Mouse (Mus musculus): ENCODE results near the gene Dyrk1b. TPM values are rescaled to one million over a fixed set of nuclear protein-coding genes. Genes with fewer than 3 reads are reported as not detected.

The Dyrk1b gene
- polyA plus RNA-seq, 1 experiment from 2014 or later = 13.6 TPM

Other genes starting within 250 kb of the Dyrk1b start
- gene Zfp780b, start 200.3 kb upstream of the Dyrk1b start, polyA plus RNA-seq (2014; fragmentation: Nextera tagmentation; extraction: Ambion mirVana) = 34.7 and 35.2 TPM in 2 replicates
- 7.0 and 7.3 TPM in 2 replicates for gene Zfp850, start 165.4 kb upstream of the Dyrk1b start, polyA plus RNA-seq (2014; fragmentation: Nextera tagmentation; extraction: Ambion mirVana)
- gene Psmc4, start 129.4 kb upstream of the Dyrk1b start, polyA plus RNA-seq (2014; fragmentation: Nextera tagmentation; extraction: Ambion mirVana) = 275 TPM in 2 replicates
- 0.39 and 0.91 TPM in 2 replicates for gene Fcgbp, start 108.2 kb upstream of the Dyrk1b start, polyA plus RNA-seq (2014; fragmentation: Nextera tagmentation; extraction: Ambion mirVana)
- gene 9530053A07Rik, start 50.0 kb upstream of the Dyrk1b start, polyA plus RNA-seq (2014; fragmentation: Nextera tagmentation; extraction: Ambion mirVana) = 0.08 and 0.15 TPM in 2 replicates
- gene Fbl, start 9.8 kb upstream of the Dyrk1b start, polyA plus RNA-seq (2014; fragmentation: Nextera tagmentation; extraction: Ambion mirVana) = 22.2 and 25.3 TPM in 2 replicates
- gene Eid2, start 88.4 kb downstream of the Dyrk1b start, polyA plus RNA-seq (2014; fragmentation: Nextera tagmentation; extraction: Ambion mirVana) = 7.8 and 7.9 TPM in 2 replicates
- gene Eid2b, start 98.3 kb downstream of the Dyrk1b start, polyA plus RNA-seq (2014; fragmentation: Nextera tagmentation; extraction: Ambion mirVana) = 33.5 and 33.9 TPM in 2 replicates
- 0.70 and 1.5 TPM in 2 replicates for gene Selenov, start 111.7 kb downstream of the Dyrk1b start, polyA plus RNA-seq (2014; fragmentation: Nextera tagmentation; extraction: Ambion mirVana)
- 21.2 and 21.8 TPM in 2 replicates for gene Dll3, start 122.8 kb downstream of the Dyrk1b start, polyA plus RNA-seq (2014; fragmentation: Nextera tagmentation; extraction: Ambion mirVana)
- 132 and 139 TPM in 2 replicates for gene Timm50, start 132.6 kb downstream of the Dyrk1b start, polyA plus RNA-seq (2014; fragmentation: Nextera tagmentation; extraction: Ambion mirVana)
- gene Supt5, start 159.3 kb downstream of the Dyrk1b start, polyA plus RNA-seq (2014; fragmentation: Nextera tagmentation; extraction: Ambion mirVana) = 77.1 and 87.1 TPM in 2 replicates
- gene Rps16, start 171.2 kb downstream of the Dyrk1b start, polyA plus RNA-seq (2014; fragmentation: Nextera tagmentation; extraction: Ambion mirVana) = 498 and 551 TPM in 2 replicates
- 15.9 and 23.5 TPM in 2 replicates for gene Plekhg2, start 193.1 kb downstream of the Dyrk1b start, polyA plus RNA-seq (2014; fragmentation: Nextera tagmentation; extraction: Ambion mirVana)
- 2.6 and 3.7 TPM in 2 replicates for gene Zfp36, start 200.8 kb downstream of the Dyrk1b start, polyA plus RNA-seq (2014; fragmentation: Nextera tagmentation; extraction: Ambion mirVana)
- 38.3 and 42.2 TPM in 2 replicates for gene Med29, start 213.2 kb downstream of the Dyrk1b start, polyA plus RNA-seq (2014; fragmentation: Nextera tagmentation; extraction: Ambion mirVana)
- 81.9 and 87.2 TPM in 2 replicates for gene Paf1, start 213.5 kb downstream of the Dyrk1b start, polyA plus RNA-seq (2014; fragmentation: Nextera tagmentation; extraction: Ambion mirVana)

All from neural tube, embryonic 14.5 days (tissue).